Mouse (Mus musculus) stomach, embryonic 14.5 days (tissue): Measurements from ENCODE around the gene Brap. TPM values are rescaled to one million over a fixed set of nuclear protein-coding genes. Genes with fewer than 3 reads are reported as not detected.

Source experiments
- polyA plus RNA-seq: library from polyadenylated mRNA; unstranded; fragments of >200 nt; fragmentation: Nextera tagmentation; extraction: Ambion mirVana; gene quantifications from 2 replicates; pipeline ENCODE4 v1.2.1, GENCODE M21; 2014

Gene Brap
- polyA plus RNA-seq, 1 experiment from 2014 or later: 30.8 TPM

Other genes with a start within 250 kb of the Brap start
- 1.9 and 3.2 TPM in 2 replicates for gene Tmem116, start 208.7 kb upstream of the Brap start, polyA plus RNA-seq
- 132 and 140 TPM in 2 replicates for gene Erp29, start 208.1 kb upstream of the Brap start, polyA plus RNA-seq
- 0.11 and 0.12 TPM in 2 replicates for gene Adam1b, start 157.1 kb upstream of the Brap start, polyA plus RNA-seq
- 2.2 and 3.3 TPM in 2 replicates for gene Adam1a, start 115.1 kb upstream of the Brap start, polyA plus RNA-seq
- 0.87 TPM in 1 of 2 replicates, not detected in the other for gene Gm42878, start 115.1 kb upstream of the Brap start, polyA plus RNA-seq
- 52.9 and 56.3 TPM in 2 replicates for gene Mapkapk5, start 114.7 kb upstream of the Brap start, polyA plus RNA-seq
- 68.4 and 74.6 TPM in 2 replicates for gene Aldh2, start 66.7 kb upstream of the Brap start, polyA plus RNA-seq
- gene Acad12, start 41.6 kb upstream of the Brap start, polyA plus RNA-seq: 2.2 and 2.7 TPM in 2 replicates
- gene Acad10, start within 50 bp of the Brap start, polyA plus RNA-seq: 2.3 and 2.4 TPM in 2 replicates
- gene Atxn2, start 50.8 kb downstream of the Brap start, polyA plus RNA-seq: 71.9 and 78.4 TPM in 2 replicates
- gene Sh2b3, start 177.1 kb downstream of the Brap start, polyA plus RNA-seq: 15.4 and 17.2 TPM in 2 replicates
- gene Pheta1, start 188.4 kb downstream of the Brap start, polyA plus RNA-seq: 17.6 and 17.8 TPM in 2 replicates